Mouse (Mus musculus) left cerebral cortex, adult 11 months (tissue): ENCODE measurements around the gene Gm37240.
A peak's percentile ranks its signal among the peaks of the same experiment; 100 is the strongest.
"Not testable (repeated sequence)": the region's sequence is repeated elsewhere in the genome, so short reads cannot be mapped to it uniquely, and the experiment has no call there.

Experiments used
- DNase-seq: peaks from one replicate; pipeline ENCODE4 v3.0.0; 2022; ENCODE audit warnings: low spot score

The Gm37240 gene

DNA sequence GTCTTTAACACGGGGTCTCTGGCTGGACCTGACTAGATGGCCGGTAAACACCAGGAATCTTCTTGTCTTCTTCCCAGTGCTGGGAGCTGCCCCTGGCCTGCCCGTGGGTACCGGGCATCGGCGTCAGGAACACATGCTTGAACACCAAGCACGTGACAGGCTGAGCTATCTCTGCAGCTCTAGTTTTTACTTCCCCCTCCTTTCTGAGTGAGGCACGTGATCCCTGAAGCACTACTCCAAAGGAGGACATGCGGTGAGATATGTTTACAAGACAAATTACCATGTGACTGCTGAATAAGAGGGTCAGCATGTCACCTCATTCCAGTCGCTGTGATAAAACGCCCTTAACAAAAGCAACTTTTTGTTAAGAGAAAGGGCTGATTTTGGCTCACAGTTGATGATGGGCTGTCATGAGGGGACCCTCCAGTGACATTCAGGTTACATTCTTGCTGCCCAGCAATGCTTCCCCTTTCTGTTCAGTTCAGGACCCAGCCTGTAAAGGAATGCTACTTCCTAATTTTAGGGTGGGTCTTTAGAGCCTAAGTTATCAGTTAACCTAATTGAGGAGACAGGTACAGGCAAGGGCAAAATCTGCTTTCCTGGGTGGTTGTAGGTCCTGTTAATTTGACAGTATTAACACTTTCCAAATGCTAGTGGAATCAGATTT lies 1003.4 kb downstream of the Gm37240 start:
- no peak for DNase-seq

GRCm38 (mm10) chr3:84876211-84876610 lies 1011.1 kb downstream of the Gm37240 start:
- no peak for DNase-seq

- no peak for DNase-seq
These were observed 1012.0 kb downstream of the Gm37240 start for GRCm38 (mm10) chr3:84875306-84875705.

DNA sequence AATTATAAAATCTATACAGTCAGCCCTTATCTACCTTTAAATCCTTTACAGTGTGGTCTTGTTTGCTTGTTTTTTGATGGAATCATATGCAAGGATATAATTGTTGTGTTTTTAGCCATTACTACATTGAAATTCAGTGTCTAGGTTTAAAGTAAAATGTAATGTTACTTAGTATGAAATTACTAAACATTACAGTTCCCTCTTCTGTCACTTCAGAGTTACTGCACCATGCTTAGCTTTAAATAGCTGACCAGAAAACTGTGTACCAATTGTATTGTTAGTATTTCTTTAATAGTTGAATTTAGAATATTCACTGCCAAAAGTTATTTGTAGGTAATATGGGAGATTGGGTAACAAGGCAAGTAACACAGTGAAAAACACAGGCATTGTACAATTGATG lies 1017.2 kb downstream of the Gm37240 start:
- no peak for DNase-seq

- DNase-seq: no peak
These were observed 1019.3 kb downstream of the Gm37240 start for GRCm38 (mm10) chr3:84867991-84868390.

DNA sequence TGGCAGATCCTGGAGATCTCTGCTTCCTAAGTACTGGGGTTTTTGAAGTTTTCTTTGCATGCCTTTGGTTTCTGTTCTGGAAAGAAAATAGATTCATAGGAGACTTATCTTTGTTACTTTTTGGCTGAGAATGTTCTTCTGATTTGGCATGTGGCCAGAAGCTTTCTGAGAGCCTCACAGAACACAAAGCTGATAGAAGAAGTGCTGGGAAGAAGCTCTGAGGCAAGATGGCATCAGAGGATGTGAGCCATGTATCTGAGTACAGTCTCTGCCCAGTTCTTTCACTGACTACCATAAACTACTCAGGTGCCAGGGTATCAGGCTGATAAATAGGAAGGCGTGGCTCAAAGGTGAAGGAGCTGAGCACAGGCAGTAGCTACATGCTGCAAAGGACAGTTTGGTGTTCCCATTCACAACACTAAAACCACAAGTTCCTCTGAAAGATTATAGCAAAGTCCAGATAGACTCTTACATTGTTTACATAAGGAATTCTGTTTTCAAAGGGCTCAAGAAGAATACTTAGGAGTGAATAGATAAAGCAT lies 1019.8 kb downstream of the Gm37240 start:
- DNase-seq: no peak

GRCm38 (mm10) chr3:84866866-84867265 lies 1020.5 kb downstream of the Gm37240 start:
- no peak for DNase-seq

- DNase-seq: no peak
These were observed 1021.6 kb downstream of the Gm37240 start for GRCm38 (mm10) chr3:84865684-84866083.

GRCm38 (mm10) chr3:84861817-84862216 lies 1025.5 kb downstream of the Gm37240 start:
- not testable (repeated sequence) for DNase-seq

DNA sequence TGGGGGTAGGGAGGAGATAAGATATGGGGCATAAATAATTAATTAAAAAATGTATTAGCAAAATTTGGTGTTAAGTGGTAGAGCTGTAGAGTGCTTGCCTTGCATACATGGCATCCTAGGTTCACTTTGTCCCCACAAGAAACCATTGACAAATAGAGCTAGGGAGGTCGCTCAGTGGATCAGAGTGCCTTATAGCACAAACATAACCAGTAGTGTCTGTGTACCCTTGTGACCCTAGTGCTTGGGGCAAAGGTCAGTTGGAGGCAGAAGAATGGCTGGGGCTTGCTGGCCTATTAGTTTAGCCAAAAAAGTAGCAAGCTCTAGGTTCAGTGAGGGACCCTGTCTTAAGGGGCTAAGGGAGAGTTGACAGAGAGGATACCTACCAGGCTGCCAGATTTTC lies 1026.6 kb downstream of the Gm37240 start:
- no peak for DNase-seq

DNA sequence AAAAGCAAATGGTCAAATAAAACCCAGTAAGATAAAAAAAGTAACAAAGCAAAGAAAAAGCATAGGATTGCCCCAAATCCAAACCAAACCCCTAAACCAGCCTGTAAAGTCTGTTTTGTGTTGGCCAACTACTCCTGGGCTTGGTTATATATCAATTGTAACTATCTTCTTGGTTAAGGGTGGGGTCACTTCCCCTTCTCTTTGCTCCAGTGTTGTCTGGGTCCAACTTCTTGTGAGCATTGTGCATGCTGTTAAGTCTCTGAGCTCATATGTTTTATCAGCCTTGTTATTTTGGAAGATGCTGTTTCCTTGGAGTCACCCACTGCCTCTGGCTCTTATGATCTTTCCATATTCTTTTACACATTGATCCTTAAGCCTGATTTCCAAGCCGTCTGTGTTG lies 1032.9 kb downstream of the Gm37240 start:
- DNase-seq: no peak

DNA sequence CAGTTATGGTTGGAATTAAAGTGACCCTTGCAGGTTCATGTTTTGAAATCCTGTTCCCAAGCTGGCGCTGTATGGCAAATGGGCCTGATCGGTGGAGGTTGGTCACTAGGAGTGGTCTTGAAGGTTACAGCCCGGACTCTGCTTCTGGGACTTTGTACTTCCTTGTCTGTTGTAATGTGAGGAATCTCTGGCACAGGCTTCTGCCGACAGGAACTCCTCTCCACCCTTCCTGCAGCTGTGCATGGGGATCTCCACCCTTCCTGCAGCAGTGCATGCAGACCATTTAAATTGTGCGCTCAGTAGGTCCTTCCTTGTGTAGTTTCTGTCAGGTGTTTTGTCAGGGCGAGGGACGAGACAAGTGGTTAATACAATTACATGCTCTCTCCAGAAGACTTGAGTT lies 1034.4 kb downstream of the Gm37240 start:
- DNase-seq: no peak

- no peak for DNase-seq
These were observed 1035.5 kb downstream of the Gm37240 start for GRCm38 (mm10) chr3:84851801-84852200.

DNA sequence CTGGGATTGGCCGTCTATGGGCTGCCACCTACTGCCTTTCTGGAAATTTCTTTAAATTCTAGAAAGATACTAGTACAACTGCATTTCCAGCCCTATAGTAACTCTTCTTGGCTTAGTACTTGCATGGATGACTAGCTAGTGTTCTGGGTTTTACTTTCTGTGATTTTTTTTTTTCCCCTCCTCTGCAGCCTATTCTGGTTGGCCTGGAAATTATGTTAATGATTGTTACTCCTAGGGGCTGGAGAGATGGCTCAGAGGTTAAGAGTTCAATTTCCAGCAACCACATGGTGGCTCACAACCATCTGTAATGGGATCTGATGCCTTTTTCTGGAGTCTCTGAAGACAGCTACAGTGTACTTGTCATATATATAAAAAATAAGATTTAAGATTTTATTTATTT lies 1036.9 kb downstream of the Gm37240 start:
- no peak for DNase-seq

- no peak for DNase-seq
These were observed 1038.5 kb downstream of the Gm37240 start for GRCm38 (mm10) chr3:84848798-84849197.

DNA sequence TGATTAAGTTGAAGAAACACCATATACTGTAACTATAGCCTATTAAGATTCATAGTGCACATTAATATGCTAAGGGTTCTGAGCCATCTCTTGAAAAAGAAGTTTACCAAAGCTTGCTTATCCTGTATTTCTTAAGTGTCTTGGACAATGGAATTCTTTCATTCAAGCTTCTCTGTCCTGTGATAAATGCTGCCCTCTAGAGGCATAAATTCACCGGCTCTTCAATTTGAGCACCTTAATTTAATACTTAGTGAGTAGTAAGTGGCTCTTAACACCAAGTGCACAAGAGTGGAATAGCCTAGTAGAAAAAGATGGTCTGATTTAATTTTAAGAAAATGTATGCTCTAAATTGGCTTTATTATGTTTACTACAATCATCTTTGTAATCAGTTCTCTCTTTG lies 1043.7 kb downstream of the Gm37240 start:
- DNase-seq: peak; percentile 70

DNA sequence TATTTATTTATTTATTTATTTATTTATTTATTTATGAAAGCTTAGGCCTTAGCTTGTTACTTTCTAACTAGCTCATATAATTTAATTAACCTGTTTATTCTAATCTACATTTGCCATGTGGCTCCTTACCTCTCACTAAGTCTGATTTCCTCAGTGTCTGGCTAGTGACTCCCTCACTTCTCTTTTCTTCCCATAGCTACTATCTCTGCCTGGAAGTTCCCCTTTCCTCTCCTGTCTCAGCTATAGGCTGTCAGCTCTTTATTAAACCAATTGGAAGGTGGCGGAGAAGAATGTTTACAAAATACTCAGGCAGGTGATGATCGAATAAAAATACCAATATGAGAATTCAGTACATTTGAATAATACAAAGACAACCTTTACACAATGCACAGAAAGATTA lies 1044.5 kb downstream of the Gm37240 start:
- DNase-seq: no peak

DNA sequence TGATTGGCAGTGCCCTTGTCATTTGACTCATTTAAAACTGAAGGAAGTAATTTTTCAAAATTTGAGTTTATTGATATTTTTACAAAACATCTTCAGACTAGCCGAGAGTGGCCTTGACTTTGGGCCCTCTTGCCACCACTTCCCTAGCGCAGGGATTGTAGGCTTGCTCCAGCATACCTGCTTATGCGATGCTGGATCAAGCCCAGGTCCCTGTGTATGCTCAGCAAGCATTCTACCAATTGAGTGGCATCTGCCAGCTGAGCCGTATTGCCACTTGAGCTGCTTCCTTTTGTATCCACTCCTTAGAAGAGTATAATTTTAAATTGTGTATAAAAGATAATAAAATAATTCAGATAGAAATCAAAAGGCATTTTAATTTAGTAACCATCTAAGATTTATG lies 1046.0 kb downstream of the Gm37240 start:
- no peak for DNase-seq

DNA sequence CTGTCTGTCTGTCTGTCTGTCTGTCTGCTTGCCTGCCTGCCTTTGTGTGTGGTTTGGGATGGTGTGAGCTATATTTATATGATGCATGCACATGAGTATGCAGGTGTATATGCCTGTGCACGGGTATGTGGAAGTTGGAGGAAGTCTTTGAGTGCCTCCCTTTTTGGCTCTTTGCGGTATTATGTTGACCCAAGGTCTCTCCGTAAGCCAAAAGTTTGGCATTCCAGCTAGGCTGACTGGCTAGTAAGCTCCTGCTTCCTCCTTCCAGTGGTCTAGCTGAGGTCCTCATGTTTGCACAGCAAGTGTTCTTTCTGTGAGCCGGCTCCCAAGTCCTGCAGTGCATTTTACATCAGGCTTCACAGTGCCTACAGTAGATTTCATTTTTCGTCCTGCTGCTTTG lies 1047.8 kb downstream of the Gm37240 start:
- DNase-seq: no peak

DNA sequence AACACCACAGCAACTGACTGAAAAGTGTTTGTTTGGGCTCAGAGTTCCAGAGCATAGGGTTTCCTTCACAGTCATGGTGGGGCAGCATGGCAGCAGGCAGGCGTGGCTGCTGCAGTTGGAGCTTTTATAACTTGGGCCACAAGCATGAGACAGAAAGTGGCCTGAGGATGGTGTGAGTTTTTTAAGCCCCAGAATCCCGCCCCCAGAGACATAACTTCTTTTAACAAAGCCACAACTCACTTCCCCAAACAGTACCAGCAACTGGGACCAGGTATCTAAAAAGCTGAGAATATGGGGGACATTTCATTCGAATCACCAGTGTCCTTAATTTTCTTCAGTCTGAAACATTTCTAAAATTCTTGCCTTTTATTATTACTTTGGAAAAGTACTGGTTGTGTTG lies 1049.3 kb downstream of the Gm37240 start:
- no peak for DNase-seq

DNA sequence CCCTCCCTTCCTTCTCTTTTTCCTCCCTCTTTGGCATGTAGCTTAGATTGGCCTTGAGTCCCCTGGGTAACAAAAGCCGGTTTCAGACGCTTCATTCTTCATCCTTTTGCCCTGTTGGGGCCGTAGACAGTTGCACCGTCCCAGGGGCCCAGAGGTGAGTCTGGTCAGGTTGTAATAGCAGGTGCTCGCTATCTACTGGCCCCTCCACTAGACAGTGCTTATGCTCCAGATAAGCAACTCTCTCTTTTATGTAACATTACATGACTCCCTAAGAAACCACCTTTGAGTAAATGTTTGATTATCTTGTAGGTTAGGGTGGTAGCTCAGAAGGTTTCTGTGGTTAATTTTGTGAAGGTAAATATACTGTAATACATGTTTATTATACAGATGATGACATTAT lies 1051.3 kb downstream of the Gm37240 start:
- DNase-seq: no peak

- no peak for DNase-seq
These were observed 1058.0 kb downstream of the Gm37240 start for GRCm38 (mm10) chr3:84829366-84829765.

DNA sequence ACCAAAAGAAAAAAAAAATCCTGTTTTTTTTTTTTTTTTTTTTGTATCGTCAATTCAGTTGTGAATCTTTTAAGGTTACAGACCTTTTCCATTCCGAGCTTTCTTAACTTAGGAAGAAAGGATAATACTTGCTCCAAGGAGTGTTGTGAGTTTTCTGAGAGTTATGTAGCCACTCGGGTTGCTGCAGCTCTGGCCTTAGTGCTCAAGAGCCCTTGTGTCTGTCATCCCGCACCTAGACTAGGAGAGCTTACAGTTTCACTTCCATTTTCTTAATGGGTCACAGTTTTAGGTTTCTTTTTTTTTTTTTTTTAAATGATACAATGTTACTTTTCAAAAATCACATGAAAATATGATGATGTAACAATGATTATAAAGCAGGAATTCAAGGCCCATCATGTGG lies 1059.7 kb downstream of the Gm37240 start:
- DNase-seq: no peak

DNA sequence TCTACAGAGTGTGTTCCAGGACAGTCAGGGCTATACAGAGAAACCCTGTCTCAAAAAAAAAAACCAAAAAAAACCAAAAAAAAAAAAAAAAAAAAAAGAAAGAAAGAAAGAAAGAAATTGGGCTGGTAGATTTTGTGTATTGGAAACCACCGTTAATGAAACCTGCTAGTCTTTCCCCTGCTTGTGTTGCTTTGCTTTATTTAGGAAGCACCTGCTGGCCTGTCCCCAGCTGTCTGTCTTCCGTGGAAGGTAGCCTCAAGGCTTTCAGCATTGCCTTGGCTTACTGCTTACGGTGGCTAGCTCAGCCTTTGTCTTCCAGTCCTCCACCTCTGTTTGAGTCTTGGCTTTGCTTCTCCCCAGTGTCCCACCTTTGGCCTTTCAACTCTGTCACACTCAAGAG lies 1060.4 kb downstream of the Gm37240 start:
- no peak for DNase-seq
